Mouse (Mus musculus) spleen, postnatal 10 days (tissue): ENCODE data around the gene Dusp7.

Experiments used
- DNase-seq, 2 experiments: peaks; one replicate each; pipeline ENCODE4 v3.0.0; 2021 to 2022; ENCODE audit warnings: low spot score in 2 of 2

Dusp7 gene

GRCm38 (mm10) chr9:106368112-106368717 lies at the start of gene Dusp7:
TSS of gene Dusp7 (plus strand) at chr9:106368632.
- peak; percentile 66 to 74 for DNase-seq

GRCm38 (mm10) chr9:106319095-106319494 lies 49.3 kb upstream of the Dusp7 start:
- DNase-seq, result no peak

- no peak for DNase-seq
Measured at GRCm38 (mm10) chr9:106322497-106322896, 45.9 kb upstream of the Dusp7 start.

GRCm38 (mm10) chr9:106326241-106326640 lies 42.2 kb upstream of the Dusp7 start:
- no peak for DNase-seq

GRCm38 (mm10) chr9:106327125-106327809 lies 41.2 kb upstream of the Dusp7 start:
- no peak for DNase-seq

- DNase-seq, result no peak
Measured at GRCm38 (mm10) chr9:106328068-106328610, 40.3 kb upstream of the Dusp7 start.

GRCm38 (mm10) chr9:106328772-106329511 lies 39.5 kb upstream of the Dusp7 start:
- DNase-seq, result no peak

- DNase-seq, result no peak
Measured at GRCm38 (mm10) chr9:106332746-106333145, 35.7 kb upstream of the Dusp7 start.

GRCm38 (mm10) chr9:106337620-106338019 lies 30.8 kb upstream of the Dusp7 start:
- DNase-seq, result no peak

- no peak for DNase-seq
Measured at GRCm38 (mm10) chr9:106338462-106339172, 29.8 kb upstream of the Dusp7 start.

- DNase-seq, result no peak
Measured at GRCm38 (mm10) chr9:106339173-106339558, 29.3 kb upstream of the Dusp7 start.

- DNase-seq, result no peak
Measured at GRCm38 (mm10) chr9:106339730-106340129, 28.7 kb upstream of the Dusp7 start.

- no peak for DNase-seq
Measured at GRCm38 (mm10) chr9:106340501-106341312, 27.7 kb upstream of the Dusp7 start.

- DNase-seq, result no peak
Measured at GRCm38 (mm10) chr9:106341313-106341686, 27.1 kb upstream of the Dusp7 start.

GRCm38 (mm10) chr9:106342573-106342972 lies 25.9 kb upstream of the Dusp7 start:
- no peak for DNase-seq

- no peak for DNase-seq
Measured at GRCm38 (mm10) chr9:106345167-106345566, 23.3 kb upstream of the Dusp7 start.

GRCm38 (mm10) chr9:106345630-106346029 lies 22.8 kb upstream of the Dusp7 start:
- DNase-seq, result no peak

- no peak for DNase-seq
Measured at GRCm38 (mm10) chr9:106348281-106348680, 20.2 kb upstream of the Dusp7 start.

- DNase-seq, result peak in 1 of 2 experiments; percentile 54
Measured at GRCm38 (mm10) chr9:106349075-106349474, 19.4 kb upstream of the Dusp7 start.

- no peak for DNase-seq
Measured at GRCm38 (mm10) chr9:106351178-106351577, 17.3 kb upstream of the Dusp7 start.

- DNase-seq, result no peak
Measured at GRCm38 (mm10) chr9:106353779-106354178, 14.7 kb upstream of the Dusp7 start.
